Mouse (Mus musculus): ENCODE data around the gene Mrpl43.

GRCm38 (mm10) chr19:45007425-45008191 lies 1.4 kb upstream of the Mrpl43 start:
- TF ChIP-seq CTCF (IDR thresholded peaks at IDR 0.05; ENCODE audit: extremely low read depth, insufficient read depth, low read length), result no peak
- TF ChIP-seq POLR2A (IDR thresholded peaks at IDR 0.05; ENCODE audit: extremely low read depth, insufficient read depth, low read length), result no peak
